ENCODE assay signal across 8 mouse cellular contexts in the genomic region with DNA sequence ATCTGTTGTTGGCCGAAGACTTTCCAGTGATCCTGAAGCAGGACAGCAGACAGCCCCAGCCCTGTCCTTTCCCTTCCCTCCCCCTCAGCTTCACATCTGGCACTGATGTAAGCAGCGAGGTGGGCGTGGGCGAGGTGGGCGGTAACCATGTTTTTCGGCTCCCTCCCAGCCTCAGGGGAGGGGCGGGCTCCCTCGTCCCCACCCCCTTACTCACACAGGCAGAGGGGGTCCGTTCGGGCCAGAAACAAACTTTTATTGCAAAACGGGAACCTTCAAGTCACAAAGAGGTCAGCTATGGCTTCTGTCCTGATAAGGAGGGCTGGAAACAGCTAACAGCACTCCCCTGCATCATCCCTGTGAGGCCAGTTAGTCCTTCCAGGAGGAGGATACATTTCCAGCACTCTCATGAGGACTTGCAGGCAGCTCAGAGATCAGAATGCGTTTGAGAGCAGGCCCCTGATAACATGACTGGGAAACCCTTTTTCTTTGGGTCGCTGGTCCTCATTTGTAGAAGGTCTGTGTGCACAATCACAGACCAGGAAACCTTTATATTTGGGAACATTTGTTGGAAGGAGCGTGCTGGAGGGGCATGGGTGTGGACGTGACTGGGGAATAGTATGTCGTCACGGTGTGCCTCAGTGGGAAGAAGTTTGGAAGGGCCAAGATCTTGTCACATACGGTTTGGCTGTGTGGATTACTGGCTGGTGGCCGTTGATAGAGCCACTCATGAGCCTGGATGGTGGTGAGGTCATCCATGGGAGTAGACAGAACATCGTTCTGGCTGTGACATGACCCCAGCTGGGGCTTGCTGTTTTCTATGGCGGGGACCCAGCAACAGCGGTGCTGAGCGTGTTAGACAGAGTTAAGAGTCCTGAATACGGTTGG. TPM values are rescaled to one million over a fixed set of nuclear protein-coding genes. Genes with fewer than 3 reads are reported as not detected.
DNase-seq lines count a peak whose midpoint lies in the region; ATAC-seq and TF ChIP-seq lines count a peak whose summit lies in the region.

No protein-coding gene starts in this region.

- peaks cover 5% of the 10 kb centered on the region; the same call in 1 of the 2 replicates for H3K9me3 ChIP-seq in hindbrain, embryonic 10.5 days
- no peaks in the 10 kb centered on the region for H3K9me3 ChIP-seq in hindbrain, embryonic 14.5 days (ENCODE audit: control insufficient read depth, low read length)
- no peaks in the 10 kb centered on the region for H3K9me3 ChIP-seq in hindbrain, embryonic 15.5 days
- peaks cover 5% of the 10 kb centered on the region for H3K9me3 ChIP-seq in liver, embryonic 12.5 days (replicated peaks)

- H3K4me3 ChIP-seq in hindbrain, embryonic 10.5 days, result peak overlapping the region; percentile 34
- H3K4me3 ChIP-seq in hindbrain, embryonic 14.5 days (replicated peaks; ENCODE audit: low read length), result no peak overlapping the region
- H3K4me3 ChIP-seq in gastrocnemius, adult 2 months, result peak overlapping the region; percentile 31
- no peak overlapping the region for H3K4me3 ChIP-seq in hindbrain, embryonic 15.5 days
- peak overlapping the region; percentile 14; the same call in 1 of the 2 replicates for H3K4me3 ChIP-seq in liver, embryonic 12.5 days

- H3K36me3 ChIP-seq in hindbrain, embryonic 10.5 days, result no peaks in the 10 kb centered on the region
- no peaks in the 10 kb centered on the region for H3K36me3 ChIP-seq in hindbrain, embryonic 14.5 days (replicated peaks; ENCODE audit: control insufficient read depth, insufficient read depth)
- H3K36me3 ChIP-seq in hindbrain, embryonic 15.5 days, result no peaks in the 10 kb centered on the region
- no peaks in the 10 kb centered on the region for H3K36me3 ChIP-seq in liver, embryonic 12.5 days

- no peak overlapping the region; the same call in 1 of the 2 replicates for H3K4me2 ChIP-seq in hindbrain, embryonic 14.5 days (replicated peaks)
- 0 out of 2 replicates have a peak overlapping the region, but pooled peaks have one; percentile 19 for H3K4me2 ChIP-seq in hindbrain, embryonic 15.5 days
- peak overlapping the region; percentile 48 for H3K4me2 ChIP-seq in liver, embryonic 12.5 days

- WGBS in hindbrain, embryonic 10.5 days, result 34% methylated on average over 24 of the region's 24 CpGs
- 31% methylated on average over 24 of the region's 24 CpGs for WGBS in hindbrain, embryonic 14.5 days
- WGBS in hindbrain, embryonic 15.5 days, result 35% methylated on average over 24 of the region's 24 CpGs
- WGBS in liver, embryonic 12.5 days (ENCODE audit: insufficient replicate concordance), result 23% methylated on average over 24 of the region's 24 CpGs

- peaks cover 17% of the 10 kb centered on the region for H3K4me1 ChIP-seq in hindbrain, embryonic 10.5 days (replicated peaks)
- H3K4me1 ChIP-seq in hindbrain, embryonic 14.5 days (replicated peaks; ENCODE audit: control insufficient read depth, insufficient read depth, low read length), result no peaks in the 10 kb centered on the region
- H3K4me1 ChIP-seq in hindbrain, embryonic 15.5 days (replicated peaks), result peaks cover 5% of the 10 kb centered on the region
- peaks cover 12% of the 10 kb centered on the region for H3K4me1 ChIP-seq in liver, embryonic 12.5 days

- DNase-seq in hindbrain, embryonic 10.5 days (ENCODE audit: low spot score), result peak; percentile 62
- no peak for DNase-seq in hindbrain, embryonic 14.5 days (ENCODE audit: low spot score)
- peak; percentile 93 for DNase-seq in gastrocnemius, adult 2 months
- DNase-seq in retina, postnatal 1 day, result peak; percentile 20
- no peak for DNase-seq in frontal cortex, postnatal 36 days (ENCODE audit: low spot score in 2 of 2)
- DNase-seq in cerebellum, postnatal 25 days, result no peak

- H3K9ac ChIP-seq in hindbrain, embryonic 14.5 days, result no peak overlapping the region
- no peak overlapping the region for H3K9ac ChIP-seq in hindbrain, embryonic 15.5 days
- no peak overlapping the region for H3K9ac ChIP-seq in liver, embryonic 12.5 days

- no peaks in the 10 kb centered on the region for H3K27me3 ChIP-seq in hindbrain, embryonic 10.5 days (ENCODE audit: insufficient read depth, poor library complexity, severe bottlenecking)
- no peaks in the 10 kb centered on the region for H3K27me3 ChIP-seq in hindbrain, embryonic 14.5 days (ENCODE audit: control insufficient read depth, insufficient read depth, low read length)
- no peaks in the 10 kb centered on the region; the same call in 1 of the 2 replicates for H3K27me3 ChIP-seq in hindbrain, embryonic 15.5 days
- H3K27me3 ChIP-seq in liver, embryonic 12.5 days (replicated peaks), result no peaks in the 10 kb centered on the region

- intact Hi-C loops in gastrocnemius, adult 2 months (cut with DNase I), result no loop called here

- peak overlapping the region; percentile 64 for H3K27ac ChIP-seq in hindbrain, embryonic 10.5 days
- no peak overlapping the region for H3K27ac ChIP-seq in hindbrain, embryonic 14.5 days
- peak overlapping the region; percentile 85 for H3K27ac ChIP-seq in gastrocnemius, adult 2 months
- H3K27ac ChIP-seq in hindbrain, embryonic 15.5 days (replicated peaks), result no peak overlapping the region
- H3K27ac ChIP-seq in liver, embryonic 12.5 days, result no peak overlapping the region

- ATAC-seq in hindbrain, embryonic 14.5 days (ENCODE audit: low FRiP score), result no peak
- no peak for ATAC-seq in hindbrain, embryonic 15.5 days (ENCODE audit: low FRiP score, low read depth)
- peak; percentile 64 for ATAC-seq in liver, embryonic 12.5 days

- TF ChIP-seq CTCF in gastrocnemius, adult 2 months (IDR thresholded peaks at IDR 0.05), result no peak

RNA-seq across cellular contexts. Expression of a gene that starts 14.0 kb away (rescaled TPM):
- 15.0 and 18.4 TPM in 2 replicates for polyA plus RNA-seq in hindbrain, embryonic 10.5 days (2016; fragmentation: Nextera tagmentation; extraction: Ambion mirVana)
- polyA plus RNA-seq in hindbrain, embryonic 14.5 days (2014; fragmentation: Nextera tagmentation; extraction: Ambion mirVana), result 16.8 and 20.6 TPM in 2 replicates
- total RNA-seq in gastrocnemius, adult 2 months (2021), result 10 to 100 TPM; 39.9 to 48.6 TPM
- polyA plus RNA-seq in hindbrain, embryonic 15.5 days (2015; fragmentation: Nextera tagmentation; extraction: Ambion mirVana), result 22.5 and 23.1 TPM in 2 replicates
- polyA plus RNA-seq in liver, embryonic 12.5 days (2016; fragmentation: Nextera tagmentation; extraction: Ambion mirVana), result 14.1 and 20.1 TPM in 2 replicates

RNA-seq across cellular contexts. Expression of a gene that starts 14.2 kb away (rescaled TPM):
- 0.44 and 0.46 TPM in 2 replicates for polyA plus RNA-seq in hindbrain, embryonic 10.5 days (2016; fragmentation: Nextera tagmentation; extraction: Ambion mirVana)
- polyA plus RNA-seq in hindbrain, embryonic 14.5 days (2014; fragmentation: Nextera tagmentation; extraction: Ambion mirVana), result 1.6 and 2.2 TPM in 2 replicates
- under 1 TPM; 0.10 to 0.56 TPM for total RNA-seq in gastrocnemius, adult 2 months (2021)
- 3.2 and 3.3 TPM in 2 replicates for polyA plus RNA-seq in hindbrain, embryonic 15.5 days (2015; fragmentation: Nextera tagmentation; extraction: Ambion mirVana)
- polyA plus RNA-seq in liver, embryonic 12.5 days (2016; fragmentation: Nextera tagmentation; extraction: Ambion mirVana), result 0.62 and 0.81 TPM in 2 replicates

RNA-seq across cellular contexts. Expression of a gene that starts 47.9 kb away (rescaled TPM):
- 60.5 and 61.6 TPM in 2 replicates for polyA plus RNA-seq in hindbrain, embryonic 10.5 days (2016; fragmentation: Nextera tagmentation; extraction: Ambion mirVana)
- 54.7 and 55.2 TPM in 2 replicates for polyA plus RNA-seq in hindbrain, embryonic 14.5 days (2014; fragmentation: Nextera tagmentation; extraction: Ambion mirVana)
- 10 to 100 TPM; 66.3 to 72.8 TPM for total RNA-seq in gastrocnemius, adult 2 months (2021)
- 42.2 and 43.7 TPM in 2 replicates for polyA plus RNA-seq in hindbrain, embryonic 15.5 days (2015; fragmentation: Nextera tagmentation; extraction: Ambion mirVana)
- polyA plus RNA-seq in liver, embryonic 12.5 days (2016; fragmentation: Nextera tagmentation; extraction: Ambion mirVana), result 46.1 and 52.3 TPM in 2 replicates

Comparison
In these comparisons a context has a peak if more than half of its experiments do, and no peak if none do; other contexts are left out.
1. DNase-seq: peak in hindbrain, embryonic 10.5 days (single experiment), gastrocnemius, adult 2 months (single experiment) and retina, postnatal 1 day (single experiment); none in hindbrain, embryonic 14.5 days (single experiment), frontal cortex, postnatal 36 days (0 of 2) and cerebellum, postnatal 25 days (0 of 2).
2. H3K27ac ChIP-seq: peak in hindbrain, embryonic 10.5 days (single experiment) and gastrocnemius, adult 2 months (single experiment); none in hindbrain, embryonic 14.5 days (single experiment), hindbrain, embryonic 15.5 days (single experiment) and liver, embryonic 12.5 days (single experiment).
3. H3K4me3 ChIP-seq: peak in hindbrain, embryonic 10.5 days (single experiment), gastrocnemius, adult 2 months (single experiment) and liver, embryonic 12.5 days (single experiment); none in hindbrain, embryonic 14.5 days (single experiment) and hindbrain, embryonic 15.5 days (single experiment).